Mouse (Mus musculus) cerebellum, adult 8-10 months (tissue): Measurements from ENCODE around the gene 1700001C19Rik.

Source experiments
- DNase-seq: peaks from one replicate; pipeline ENCODE4 v3.0.0; 2022

The 1700001C19Rik gene

DNA sequence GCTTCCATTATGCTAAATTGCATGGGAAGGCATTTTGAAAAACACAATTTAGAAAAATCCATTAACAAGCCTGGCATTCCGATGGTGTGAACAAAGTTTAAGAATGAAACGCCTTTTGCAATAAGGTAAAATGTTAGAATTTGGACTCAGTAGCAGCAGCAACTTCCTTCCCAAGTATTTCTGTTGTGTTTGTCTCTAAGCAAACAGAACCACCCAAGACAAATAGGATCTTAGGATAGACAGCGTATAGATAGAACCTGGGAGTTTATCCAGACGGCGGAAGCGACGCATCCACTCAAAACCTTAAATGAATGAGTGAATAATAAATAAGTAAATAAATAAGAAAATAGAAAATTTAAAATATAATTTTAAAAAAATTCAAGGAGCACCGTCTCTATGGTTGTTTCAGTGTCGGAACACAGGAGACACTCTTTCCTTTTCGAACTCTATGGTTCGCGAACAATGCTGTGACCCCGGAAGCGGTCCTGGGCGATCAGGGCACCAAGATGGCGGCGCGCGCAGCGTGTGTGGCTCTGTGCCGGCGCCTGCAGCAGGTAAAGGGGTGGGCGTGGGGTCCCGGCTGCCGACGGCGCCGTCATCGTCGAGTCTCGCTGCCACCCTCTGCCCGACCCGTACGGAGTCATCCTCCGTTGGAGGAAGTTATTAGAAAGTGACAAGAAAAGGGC is 68.6 kb downstream of the 1700001C19Rik start, which contains the start of gene Mrps10:
Gene Mrps10, plus strand, starts transcription at position 487 of the 686 bp plus-strand sequence.
- DNase-seq = peak; percentile 82
